Mouse (Mus musculus) B cell, adult 2 months (primary cell): ENCODE measurements at regions not wholly inside any gene's neighbourhood (a gene's known extent, or its start where the extent isn't known, plus 50 kb on each side); places are given as distances from the start of the nearest gene placed in this dataset.

ENCODE experiments used
- DNase-seq, 2 experiments: peaks; one replicate each; pipeline ENCODE4 v3.0.0; 2022

GRCm38 (mm10) chr12:71429561-71430200 lies 120.0 kb downstream of the Dact1 start:
- DNase-seq: no peak

- DNase-seq: no peak
Measured at GRCm38 (mm10) chr12:71430331-71430730, 120.6 kb downstream of the Dact1 start.

DNA sequence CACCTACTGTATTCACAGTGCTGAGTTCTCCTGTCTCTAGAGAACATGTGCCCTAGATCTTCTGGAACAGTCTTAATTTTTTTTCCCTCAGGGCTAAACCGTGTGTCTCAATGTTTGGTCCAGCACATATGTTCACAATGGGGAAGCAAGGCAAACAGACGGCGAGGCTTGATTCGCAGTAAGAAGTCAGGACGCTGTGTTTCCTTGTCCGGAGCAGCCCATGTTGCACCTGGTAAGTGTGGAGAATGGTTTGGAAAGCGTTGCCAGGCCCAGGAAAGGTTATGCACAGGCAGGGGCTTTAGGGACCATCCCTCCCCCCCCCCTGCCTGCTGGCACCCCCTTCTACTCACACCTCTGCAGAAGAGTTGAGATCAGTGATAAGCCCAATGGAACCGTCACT lies 121.4 kb downstream of the Dact1 start:
- DNase-seq: no peak

DNA sequence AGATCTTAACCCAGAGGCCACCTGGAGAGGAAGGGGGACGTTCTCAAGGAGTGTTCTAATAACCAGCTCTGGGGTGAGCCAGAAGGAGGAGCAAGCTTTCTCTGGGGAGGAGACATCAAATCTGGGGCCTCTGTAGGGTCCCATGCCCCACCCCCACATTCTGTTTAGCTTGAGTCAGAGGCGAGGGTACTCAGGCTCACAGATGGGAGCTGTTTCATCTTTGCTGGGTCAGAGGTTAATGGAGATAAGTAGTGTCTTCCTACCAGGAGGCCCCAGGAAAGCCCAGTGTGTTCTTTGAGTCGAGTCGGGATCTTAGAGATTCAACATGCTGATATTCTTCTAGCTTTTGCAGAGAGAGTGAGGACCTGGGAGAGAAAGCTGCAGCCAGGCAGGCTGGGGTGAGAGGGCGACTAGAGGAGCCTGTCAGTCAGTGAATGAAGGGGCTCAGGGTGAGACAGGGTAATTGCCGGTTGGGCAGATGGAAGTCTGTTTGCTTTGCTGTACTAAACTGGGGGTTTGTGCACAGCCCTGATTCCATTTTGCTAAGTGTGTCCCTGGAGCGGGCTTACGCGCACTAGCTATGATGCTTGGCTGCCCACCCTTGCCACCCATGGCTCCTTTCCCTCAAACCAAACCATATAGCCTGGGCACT lies 124.0 kb downstream of the Dact1 start:
- no peak for DNase-seq

- DNase-seq: peak in 1 of 2 experiments; percentile 1
Measured at GRCm38 (mm10) chr12:71438254-71438653, 128.6 kb downstream of the Dact1 start.

DNA sequence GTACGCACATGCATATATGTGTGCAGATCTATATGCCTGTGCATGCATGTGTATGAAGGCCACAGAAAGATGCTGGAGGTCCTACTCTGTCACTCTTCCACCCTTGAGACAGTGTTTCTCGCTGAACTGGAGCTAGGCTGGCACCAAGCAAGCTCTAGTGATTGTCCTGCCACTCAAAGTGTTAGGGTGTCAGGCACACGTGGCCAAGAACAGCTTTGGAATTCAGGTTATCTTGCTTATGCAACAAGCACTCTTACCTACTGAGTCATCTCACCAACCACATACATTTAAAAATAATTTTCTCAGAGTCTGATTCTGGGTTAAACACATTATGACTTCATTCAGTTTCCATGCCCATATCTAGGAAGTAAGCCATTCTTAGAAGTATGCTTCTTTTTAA lies 131.2 kb downstream of the Dact1 start:
- no peak for DNase-seq

DNA sequence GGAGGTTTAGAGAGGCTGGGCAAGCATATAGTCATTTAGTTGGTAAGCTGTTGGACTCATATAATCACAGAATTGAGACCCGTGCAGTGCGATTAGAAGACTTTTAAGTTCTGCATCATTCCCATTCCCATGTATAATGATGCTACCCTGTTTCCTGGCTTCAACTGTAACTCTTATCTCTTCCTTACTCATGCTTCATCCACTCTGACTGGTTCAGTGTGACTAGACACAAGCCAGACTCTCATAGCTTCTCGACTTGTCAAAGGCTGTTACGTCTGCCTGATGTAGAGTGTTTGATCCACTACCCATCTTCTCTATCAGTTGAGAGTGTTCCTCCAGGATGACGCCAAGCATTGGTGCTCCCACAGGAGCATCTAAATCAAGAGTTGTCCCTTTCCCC lies 131.6 kb downstream of the Dact1 start:
- no peak for DNase-seq

DNA sequence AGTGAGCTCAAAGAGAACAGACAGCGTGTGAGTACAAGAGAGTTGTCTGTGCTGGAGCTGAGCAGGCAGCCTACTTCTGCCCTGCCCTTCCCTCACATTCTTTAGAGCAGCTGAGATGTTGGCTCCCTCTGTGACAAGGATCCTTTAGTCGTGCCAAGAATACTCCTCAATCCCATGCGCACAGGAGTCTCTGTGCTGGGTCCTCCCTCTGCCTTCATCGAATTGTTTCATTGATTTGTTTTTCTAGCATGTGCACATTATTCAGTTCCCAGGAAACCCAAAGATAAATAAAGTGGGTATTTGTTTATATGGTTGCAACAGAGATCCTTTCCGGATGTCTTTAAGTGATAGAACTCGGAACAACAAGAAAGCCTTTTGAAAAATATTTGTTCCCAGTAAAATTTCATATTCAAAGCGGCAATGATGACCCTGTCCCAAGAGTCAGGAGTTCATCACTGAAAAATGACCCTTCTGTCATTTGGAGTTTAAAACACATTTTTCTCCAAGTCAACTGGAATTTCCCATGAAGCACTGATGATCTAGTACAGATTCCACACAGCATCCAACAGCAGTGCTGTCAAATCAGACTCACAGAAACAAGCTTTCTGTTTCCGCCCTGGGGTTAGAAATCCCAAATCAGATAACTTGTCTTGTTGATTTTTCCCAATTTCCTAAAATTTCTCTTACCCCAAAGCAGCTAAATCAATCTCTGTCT lies 136.7 kb downstream of the Dact1 start:
- DNase-seq: no peak

- no peak for DNase-seq
Measured at GRCm38 (mm10) chr12:71446892-71447268, 137.2 kb downstream of the Dact1 start.

GRCm38 (mm10) chr12:71449032-71449431 lies 139.3 kb downstream of the Dact1 start:
- no peak for DNase-seq

GRCm38 (mm10) chr12:71450128-71450527 lies 140.4 kb downstream of the Dact1 start:
- DNase-seq: no peak

GRCm38 (mm10) chr12:71450680-71451463 lies 141.2 kb downstream of the Dact1 start:
- DNase-seq: no peak

GRCm38 (mm10) chr12:71456900-71457299 lies 147.2 kb downstream of the Dact1 start:
- no peak for DNase-seq

- DNase-seq: no peak
Measured at GRCm38 (mm10) chr12:71458559-71459176, 149.0 kb downstream of the Dact1 start.

DNA sequence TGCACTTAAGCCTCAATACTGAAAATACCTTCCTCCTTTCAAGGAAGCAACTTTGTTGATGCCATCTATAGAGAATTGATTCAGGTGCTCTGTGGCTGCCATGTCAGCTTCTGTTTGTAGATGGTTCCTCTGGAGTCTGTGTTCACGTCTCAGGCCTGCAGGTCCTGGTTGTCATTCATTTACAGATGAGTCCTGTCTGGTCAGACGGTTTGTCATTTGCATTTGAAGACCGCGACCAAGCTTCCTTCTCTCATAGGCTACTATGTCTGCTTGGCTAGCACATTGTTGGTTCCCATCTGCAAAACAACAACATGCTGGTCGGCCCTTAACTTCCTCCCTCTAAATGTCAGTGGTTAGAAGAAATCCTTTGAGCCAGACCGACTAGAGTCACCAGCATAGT lies 151.0 kb downstream of the Dact1 start:
- no peak for DNase-seq

DNA sequence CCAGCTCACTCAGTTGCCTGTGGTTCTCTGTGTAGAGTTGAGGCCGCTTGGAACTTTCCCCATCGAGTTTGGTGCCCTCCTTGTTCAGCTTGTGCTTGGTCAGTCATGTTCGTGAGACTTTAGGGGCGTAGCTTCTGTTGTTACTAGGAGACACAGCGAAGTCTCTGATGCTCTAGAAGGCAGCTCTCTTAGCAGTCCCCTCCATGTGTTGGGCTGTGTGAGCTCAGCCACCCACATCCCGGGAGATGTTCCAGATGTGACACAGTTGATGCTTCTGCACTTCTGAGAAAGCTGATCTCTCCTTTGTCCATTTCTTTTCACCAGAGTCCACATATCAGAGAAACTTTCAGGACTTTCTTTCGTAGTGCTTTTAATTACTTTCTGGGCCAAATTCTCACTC lies 158.1 kb downstream of the Dact1 start:
- DNase-seq: no peak

DNA sequence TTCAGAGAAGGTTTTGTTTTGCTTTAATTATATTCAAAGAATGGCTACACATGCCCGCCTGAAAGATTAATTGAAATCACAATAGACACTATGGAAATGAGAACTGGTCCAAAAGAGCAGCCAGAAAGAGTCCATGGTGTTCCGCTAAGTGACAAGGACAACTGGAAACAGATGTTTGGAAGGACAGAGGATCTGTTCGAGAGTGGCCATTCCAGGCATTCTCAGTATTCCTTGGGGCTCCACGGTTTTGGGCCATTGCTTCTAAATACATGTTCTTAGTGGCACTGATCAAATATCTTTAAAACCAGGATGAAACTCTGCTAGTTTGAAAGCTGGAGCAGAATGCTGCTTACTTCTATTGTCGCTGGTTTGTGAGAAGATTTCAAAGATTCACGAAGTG lies 158.6 kb downstream of the Dact1 start:
- no peak for DNase-seq

DNA sequence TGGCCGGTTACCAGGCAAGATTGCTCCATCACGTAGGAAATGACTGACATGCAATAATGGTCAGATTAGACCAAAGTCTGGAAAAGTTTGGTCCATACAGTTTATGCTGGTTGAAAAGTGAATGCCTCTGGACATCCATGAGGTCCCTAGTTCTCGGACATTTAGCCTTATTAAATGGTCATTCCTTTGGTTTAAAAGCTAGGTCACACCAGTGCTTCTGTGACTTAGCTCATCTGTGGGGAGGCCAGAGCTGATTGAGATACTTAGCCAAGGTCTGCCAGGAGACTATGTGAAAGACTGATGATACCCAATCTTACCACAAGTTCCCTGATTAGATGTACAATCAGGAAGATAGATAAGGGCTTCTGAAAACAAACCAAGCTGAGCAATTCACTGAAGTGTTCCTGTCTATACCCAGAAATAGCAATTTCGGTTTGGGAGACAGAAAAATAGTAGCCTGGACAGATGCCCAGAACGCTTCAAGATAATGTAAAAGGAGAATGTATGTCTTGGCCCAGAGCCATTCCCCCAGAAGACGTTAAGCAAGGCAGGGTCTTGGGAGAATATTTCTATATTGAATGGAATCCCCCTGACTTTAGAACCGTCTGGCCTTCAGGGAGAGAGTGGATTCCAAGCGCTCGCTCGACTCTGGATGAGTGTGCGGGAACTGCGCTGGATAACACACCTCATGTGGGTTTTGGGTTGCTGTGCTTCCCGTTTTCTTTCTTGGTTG lies 161.5 kb downstream of the Dact1 start:
- DNase-seq: no peak

DNA sequence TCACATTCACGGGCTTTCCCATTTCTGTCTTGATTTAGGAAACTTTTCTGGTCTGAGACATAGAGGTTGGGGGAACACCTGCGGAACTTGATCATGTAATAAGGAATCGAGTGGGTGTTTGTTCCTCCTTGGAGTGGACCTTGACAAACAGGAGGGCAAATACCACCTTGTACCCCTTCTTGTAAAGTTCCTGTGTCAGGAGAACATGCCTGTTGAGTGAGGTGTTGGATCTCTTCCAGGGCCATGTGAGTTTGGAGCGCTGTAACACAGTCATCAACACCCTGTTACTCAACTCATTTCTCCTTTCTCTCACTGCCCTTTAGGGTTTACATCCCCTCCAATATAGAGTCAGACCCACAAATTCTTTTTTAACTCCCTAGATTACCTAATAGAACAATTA lies 162.0 kb downstream of the Dact1 start:
- no peak for DNase-seq

- DNase-seq: no peak
Measured at GRCm38 (mm10) chr12:71476238-71476637, 166.6 kb downstream of the Dact1 start.

GRCm38 (mm10) chr12:71477691-71478090 lies 168.0 kb downstream of the Dact1 start:
- no peak for DNase-seq

GRCm38 (mm10) chr12:71481371-71481770 lies 171.7 kb downstream of the Dact1 start:
- DNase-seq: no peak
